ENCODE assay signal across 8 mouse cellular contexts in the genomic region with DNA sequence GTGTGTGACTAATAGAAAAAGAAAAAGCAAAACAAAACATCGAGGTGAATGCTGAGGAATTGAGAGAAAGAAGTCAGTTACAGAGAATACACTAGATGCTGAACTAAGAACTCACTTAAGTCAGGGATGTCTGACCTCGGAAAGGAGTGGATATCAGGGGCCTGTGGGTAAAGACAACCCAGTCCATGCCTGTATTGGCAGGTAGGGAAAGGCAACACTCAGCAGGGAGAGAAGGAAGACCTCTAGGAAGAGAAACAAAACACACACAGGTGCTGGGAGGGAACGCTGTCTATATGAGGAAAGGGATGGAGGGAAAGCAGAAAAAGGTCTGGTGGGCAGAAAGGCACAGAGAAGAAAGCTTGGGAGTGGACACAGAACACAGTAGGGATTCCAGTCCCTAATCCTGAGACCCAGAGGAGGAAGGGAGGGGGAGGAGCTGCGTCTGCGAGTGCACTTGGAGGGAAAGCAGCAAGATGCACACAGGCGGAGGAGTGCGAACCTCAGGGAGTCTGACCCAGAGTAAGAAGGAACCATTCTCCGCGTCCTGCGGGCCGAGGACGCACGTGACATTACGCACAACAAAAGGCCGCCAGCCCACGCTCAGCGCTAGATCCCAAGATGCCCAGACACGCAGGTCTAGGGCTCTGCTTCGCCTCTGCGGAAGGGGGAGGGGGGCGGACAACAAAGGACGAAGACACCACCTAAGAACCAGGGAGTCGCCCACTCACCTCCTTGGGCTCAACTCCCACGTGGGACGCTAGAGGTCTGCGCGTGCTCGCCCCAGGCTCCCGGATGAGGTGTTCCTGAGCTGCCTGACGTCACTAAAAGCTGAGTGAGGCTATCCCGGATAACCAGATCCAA. TPM values are rescaled to one million over a fixed set of nuclear protein-coding genes. Genes with fewer than 3 reads are reported as not detected.
DNase-seq lines count a peak whose midpoint lies in the region; TF ChIP-seq lines count a peak whose summit lies in the region.

A gene (minus strand): TSS at position 770 of the 861 bp plus-strand sequence.

- peak within 1 kb of the TSS; percentile 66 for H3K9ac ChIP-seq in heart, adult 2 months (ENCODE audit: low read depth, low read length)

- peaks cover 13% of the 10 kb centered on the region for H3K4me1 ChIP-seq in embryonic facial prominence, embryonic 10.5 days
- no peaks in the 10 kb centered on the region; the same call in 1 of the 2 replicates for H3K4me1 ChIP-seq in heart, adult 2 months (ENCODE audit: control insufficient read depth, insufficient read depth, low read length)

- H3K4me3 ChIP-seq in embryonic facial prominence, embryonic 10.5 days: peak within 1 kb of the TSS; percentile 58
- peak within 1 kb of the TSS; percentile 60 for H3K4me3 ChIP-seq in heart, adult 2 months

- peaks cover 34% of the 10 kb centered on the region for H3K36me3 ChIP-seq in embryonic facial prominence, embryonic 10.5 days (replicated peaks)
- H3K36me3 ChIP-seq in heart, adult 2 months (ENCODE audit: control insufficient read depth, insufficient read depth, low read length): no peaks in the 10 kb centered on the region

- peaks cover 12% of the 10 kb centered on the region; the same call in 1 of the 2 replicates for H3K9me3 ChIP-seq in embryonic facial prominence, embryonic 10.5 days

- TF ChIP-seq CTCF in heart, adult 2 months (IDR thresholded peaks at IDR 0.05): no peak

- H3K27me3 ChIP-seq in embryonic facial prominence, embryonic 10.5 days (replicated peaks; ENCODE audit: low read depth, poor library complexity, severe bottlenecking): no peaks in the 10 kb centered on the region
- no peaks in the 10 kb centered on the region for H3K27me3 ChIP-seq in heart, adult 2 months (ENCODE audit: control insufficient read depth, insufficient read depth, low read length)

- H3K27ac ChIP-seq in embryonic facial prominence, embryonic 10.5 days (replicated peaks): peak within 1 kb of the TSS; percentile 85
- H3K27ac ChIP-seq in heart, adult 2 months: peak within 1 kb of the TSS; percentile 53

- no peaks in the 10 kb centered on the region for H3K79me2 ChIP-seq in heart, adult 2 months (replicated peaks; ENCODE audit: control insufficient read depth, insufficient read depth, low read length)

- intact Hi-C loops in heart, adult 2 months (cut with DNase I): loop anchor here (2.0 to 5.0 kb wide), 2 partner anchors 16 to 34 kb away; a partner anchor contains a TSS
- intact Hi-C loops in left cerebral cortex, postnatal 4 days (cut with DNase I): loop anchor here (2.0 kb wide), 1 partner anchor 32 kb away; a partner anchor contains a TSS

- WGBS in embryonic facial prominence, embryonic 10.5 days: 5% methylated on average over 31 of the region's 31 CpGs
- 5% methylated on average over 31 of the region's 31 CpGs for WGBS in heart, adult 2 months

- TF ChIP-seq EP300 in heart, adult 2 months (IDR thresholded peaks at IDR 0.05; ENCODE audit: insufficient read depth, low read depth, low read length): no peak

- peak; percentile 83 to 84 for DNase-seq in adrenal gland, postnatal 36 days
- peak; percentile 88 for DNase-seq in embryonic facial prominence, embryonic 10.5 days (ENCODE audit: low spot score)
- peak; percentile 74 to 78 for DNase-seq in heart, adult 2 months
- DNase-seq in kidney, adult 18-20 months: peak; percentile 44
- peak; percentile 82 for DNase-seq in left cerebral cortex, postnatal 4 days
- peak; percentile 89 for DNase-seq in mesoderm, embryonic 11.5 days (ENCODE audit: low read depth, low spot score)
- DNase-seq in right cerebral cortex, postnatal 36 days (ENCODE audit: low spot score in 2 of 2): peak; percentile 87 to 91
- peak; percentile 49 to 65 for DNase-seq in urinary bladder, postnatal 36 days (ENCODE audit: low spot score in 2 of 2)

- TF ChIP-seq POLR2A in heart, adult 2 months (IDR thresholded peaks at IDR 0.05; ENCODE audit: insufficient read depth, low read depth, low read length): peak; percentile 69; the same call in 1 of the 2 replicates

RNA-seq across cellular contexts. Expression of the gene that starts here (rescaled TPM):
- total RNA-seq in adrenal gland, postnatal 36 days (2021): 1 to 10 TPM; 2.3 to 4.3 TPM
- polyA plus RNA-seq in embryonic facial prominence, embryonic 10.5 days (2016; fragmentation: Nextera tagmentation; extraction: Ambion mirVana): 14.5 and 15.0 TPM in 2 replicates
- total RNA-seq in heart, adult 2 months (2021): 1 to 10 TPM in 1 of 2 experiments, under 1 TPM in 1; 0.73 to 1.1 TPM
- polyA plus RNA-seq in heart, adult 2 months (2012; rRNA removed): 1.1 TPM in 2 replicates
- 10 to 100 TPM; 28.0 to 32.9 TPM for total RNA-seq in left cerebral cortex, postnatal 4 days (2021)

Comparison
In these comparisons a context has a peak if more than half of its experiments do, and no peak if none do; other contexts are left out.
1. Peak in every context shown above with its lines: DNase-seq, H3K4me3 ChIP-seq and H3K27ac ChIP-seq.
2. RNA of the gene that starts here (total RNA-seq): 28.0 to 32.9 TPM in left cerebral cortex, postnatal 4 days; 2.3 to 4.3 TPM in adrenal gland, postnatal 36 days and 0.73 to 1.1 TPM in heart, adult 2 months; every median in the first group is over 4 times any median in the second.